Mouse (Mus musculus) neural tube, embryonic 14.5 days (tissue): Measurements from ENCODE around the gene Usp19. TPM values are rescaled to one million over a fixed set of nuclear protein-coding genes. Genes with fewer than 3 reads are reported as not detected.
A peak's percentile ranks its signal among the peaks of the same experiment; 100 is the strongest.

ENCODE experiments used
- ATAC-seq: fragments of 200-750 bp; cut with Nextera tagmentation; 2 replicates; pipeline ENCODE4 v1.8.0; 2017; ENCODE audit warnings: low read depth, mild to moderate bottlenecking, moderate TSS enrichment, moderate library complexity
- H3K27ac ChIP-seq: fragments of 300-500 bp; sonication (generic); 2 replicates; pipeline ENCODE4 v1.5.1; 2014; ENCODE audit warnings: low read depth, mild to moderate bottlenecking, control low read depth, low read length, moderate library complexity, mixed read lengths
- H3K27me3 ChIP-seq: fragments of 300-500 bp; sonication (generic); 2 replicates; pipeline ENCODE4 v1.6.1; 2014; ENCODE audit warnings: low read length; ENCODE audit not compliant: control insufficient read depth, insufficient read depth
- H3K36me3 ChIP-seq: fragments of 300-500 bp; sonication (generic); 2 replicates; pipeline ENCODE4 v1.6.1; 2014; ENCODE audit warnings: low read length, mixed read lengths; ENCODE audit not compliant: control insufficient read depth, insufficient read depth
- H3K4me1 ChIP-seq: fragments of 300-500 bp; sonication (generic); 2 replicates; pipeline ENCODE4 v1.6.1; 2014; ENCODE audit warnings: low read length; ENCODE audit not compliant: control insufficient read depth, insufficient read depth
- H3K4me2 ChIP-seq: fragments of 300-500 bp; sonication (generic); 2 replicates; pipeline ENCODE4 v1.6.1; 2014; ENCODE audit warnings: mild to moderate bottlenecking, low read depth, low read length, control low read depth
- H3K4me3 ChIP-seq: fragments of 300-500 bp; sonication (generic); 2 replicates; pipeline ENCODE4 v1.5.1; 2014; ENCODE audit warnings: low read depth, low read length, control low read depth, mixed read lengths
- H3K9ac ChIP-seq: fragments of 300-500 bp; sonication (generic); replicated peaks from 2 replicates; pipeline ENCODE4 v1.6.1; 2014; ENCODE audit warnings: low read depth, mild to moderate bottlenecking, control low read depth, low read length, mixed read lengths
- H3K9me3 ChIP-seq: fragments of 300-500 bp; sonication (generic); 2 replicates; pipeline ENCODE4 v1.6.1; 2016; ENCODE audit warnings: low read length; ENCODE audit not compliant: control insufficient read depth
- WGBS: fragments of 180-500 bp; shearing (Covaris S2); extraction: QIAGEN DNeasy Blood & Tissue Kit; methylation state at CpG from one replicate; pipeline ENCODE4 v1.1.7; 2014; 5-methylcytosine and 5-hydroxymethylcytosine counted together
- polyA plus RNA-seq: library from polyadenylated mRNA; unstranded; fragments of >200 nt; fragmentation: Nextera tagmentation; extraction: Ambion mirVana; gene quantifications from 2 replicates; pipeline ENCODE4 v1.2.1, GENCODE M21; 2014

Gene Usp19
- polyA plus RNA-seq, 1 experiment from 2014 or later: 66.1 TPM

DNA sequence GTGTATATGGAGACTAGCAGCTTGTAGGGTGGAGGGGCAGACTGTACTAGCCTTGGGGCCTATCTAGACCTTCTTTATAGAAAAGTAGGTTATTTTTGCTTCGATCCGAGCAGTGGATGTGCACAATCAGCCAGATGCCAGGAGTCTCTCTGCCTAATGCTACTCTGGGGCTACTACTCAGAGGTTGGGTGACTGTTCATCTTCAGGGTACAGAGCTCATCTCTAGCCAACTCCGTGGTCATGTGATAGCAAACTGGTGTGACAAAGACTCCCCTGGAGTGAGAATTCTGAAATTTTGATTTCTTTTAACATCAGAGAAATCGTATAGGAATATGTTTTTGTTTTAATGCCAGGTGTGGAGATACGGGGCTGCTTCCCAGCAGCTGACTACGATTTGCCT lies 37.5 kb upstream of the Usp19 start:
- H3K4me3 ChIP-seq: peak overlapping the region; percentile 63
- WGBS: 46% methylated on average over 6 of the region's 6 CpGs
- H3K36me3 ChIP-seq: peaks cover 4% of the 10 kb centered on the region; the same call in 1 of the 2 replicates
- H3K4me1 ChIP-seq: peaks cover 35% of the 10 kb centered on the region
- ATAC-seq: no peak; the same call in 1 of the 2 replicates
- H3K9ac ChIP-seq: peak overlapping the region; percentile 78
- H3K4me2 ChIP-seq: peak overlapping the region; percentile 74
- peak overlapping the region; percentile 75 for H3K27ac ChIP-seq
- no peaks in the 10 kb centered on the region for H3K27me3 ChIP-seq
- H3K9me3 ChIP-seq: no peaks in the 10 kb centered on the region

- no peaks in the 10 kb centered on the region for H3K27me3 ChIP-seq
- H3K4me3 ChIP-seq: no peak overlapping the region
- no peaks in the 10 kb centered on the region for H3K9me3 ChIP-seq
- WGBS: 87% methylated on average over 4 of the region's 4 CpGs
- H3K4me2 ChIP-seq: peak overlapping the region; percentile 74; the same call in 1 of the 2 replicates
- H3K4me1 ChIP-seq: peaks cover 35% of the 10 kb centered on the region
- no peaks in the 10 kb centered on the region for H3K36me3 ChIP-seq
- ATAC-seq: no peak
- H3K27ac ChIP-seq: peak overlapping the region; percentile 75; the same call in 1 of the 2 replicates
- H3K9ac ChIP-seq: no peak overlapping the region; the same call in 1 of the 2 replicates
Observed at GRCm38 (mm10) chr9:108453458-108453857, 36.9 kb upstream of the Usp19 start.

GRCm38 (mm10) chr9:108454429-108454828 lies 36.0 kb upstream of the Usp19 start:
- no peak overlapping the region for H3K9ac ChIP-seq
- 87% methylated on average over 6 of the region's 6 CpGs for WGBS

DNA sequence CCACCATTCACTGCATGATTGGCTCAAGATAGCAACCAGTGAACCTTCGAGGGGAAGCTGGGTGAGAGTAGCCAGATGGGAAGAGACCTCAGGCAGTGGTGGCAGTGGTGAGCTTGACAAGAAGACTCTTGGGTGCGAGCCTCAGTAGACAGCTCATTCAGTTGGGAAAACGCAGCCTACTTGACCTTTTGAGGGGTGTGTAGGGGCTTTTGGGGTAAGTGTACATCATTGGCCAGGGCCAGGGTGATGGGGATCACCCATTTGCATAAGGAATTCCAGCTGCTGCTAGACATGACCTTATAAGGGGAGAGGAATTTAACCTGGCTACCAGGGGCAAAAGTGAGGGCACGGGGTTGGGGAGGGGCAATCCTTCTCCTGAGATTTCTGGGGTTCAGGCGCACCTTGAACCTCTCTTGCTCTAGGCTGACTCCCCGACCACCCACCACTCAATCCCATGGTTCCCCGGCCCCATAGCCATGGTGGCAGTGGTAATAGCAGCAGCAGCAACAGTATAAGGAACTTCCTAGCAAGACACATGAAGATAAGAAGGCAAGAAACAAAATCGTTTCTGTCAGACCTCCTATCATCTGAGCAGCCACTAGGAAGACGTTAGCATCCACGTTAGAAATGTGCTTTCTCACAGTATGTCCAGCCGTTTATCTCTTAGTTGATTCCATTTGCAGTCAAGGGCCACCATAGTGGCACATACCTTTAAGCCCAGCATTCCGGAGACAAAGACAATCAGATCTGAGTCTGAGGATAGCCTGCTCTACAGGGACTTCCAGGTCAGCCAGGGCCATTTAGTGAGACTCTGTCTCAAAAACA lies 34.4 kb upstream of the Usp19 start:
- no peak for ATAC-seq
- no peaks in the 10 kb centered on the region for H3K27me3 ChIP-seq
- no peaks in the 10 kb centered on the region for H3K36me3 ChIP-seq
- no peak overlapping the region for H3K4me3 ChIP-seq
- no peak overlapping the region for H3K9ac ChIP-seq
- peaks cover 14% of the 10 kb centered on the region for H3K4me1 ChIP-seq
- no peak overlapping the region for H3K27ac ChIP-seq
- H3K4me2 ChIP-seq: no peak overlapping the region
- no peaks in the 10 kb centered on the region for H3K9me3 ChIP-seq
- 83% methylated on average over 12 of the region's 12 CpGs for WGBS

More at GRCm38 (mm10) chr9:108454429-108454828, 36.0 kb upstream of the Usp19 start:
- no peak overlapping the region for H3K4me2 ChIP-seq
- H3K27ac ChIP-seq: no peak overlapping the region
- no peaks in the 10 kb centered on the region for H3K36me3 ChIP-seq
- H3K4me1 ChIP-seq: peaks cover 30% of the 10 kb centered on the region
- ATAC-seq: no peak
- no peak overlapping the region for H3K4me3 ChIP-seq
- H3K27me3 ChIP-seq: no peaks in the 10 kb centered on the region
- H3K9me3 ChIP-seq: no peaks in the 10 kb centered on the region

DNA sequence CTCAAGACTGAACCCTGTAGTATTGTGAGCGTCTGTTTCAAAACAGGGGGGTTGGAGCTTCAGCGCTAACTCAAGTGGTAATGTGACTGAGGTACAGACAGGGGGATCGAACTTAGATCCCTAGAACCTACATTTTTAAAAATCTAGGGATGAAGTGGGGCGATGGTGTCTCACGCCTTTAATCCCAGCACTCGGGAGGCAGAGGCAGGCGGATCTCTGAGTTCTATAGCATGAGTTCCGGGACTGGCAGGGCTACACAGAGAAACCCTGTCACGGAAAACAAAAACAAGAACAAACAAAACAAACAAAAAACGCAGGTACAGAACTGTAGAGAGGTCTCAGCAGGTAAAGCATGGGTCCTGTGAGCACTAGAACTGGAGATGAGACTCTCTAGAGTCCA lies 33.4 kb upstream of the Usp19 start:
- no peak overlapping the region for H3K27ac ChIP-seq
- H3K4me1 ChIP-seq: peaks cover 16% of the 10 kb centered on the region
- no peak overlapping the region for H3K4me3 ChIP-seq
- H3K9me3 ChIP-seq: no peaks in the 10 kb centered on the region
- no peak overlapping the region for H3K4me2 ChIP-seq
- H3K27me3 ChIP-seq: no peaks in the 10 kb centered on the region
- no peaks in the 10 kb centered on the region for H3K36me3 ChIP-seq
- H3K9ac ChIP-seq: no peak overlapping the region
- 85% methylated on average over 10 of the region's 10 CpGs for WGBS
- ATAC-seq: no peak

DNA sequence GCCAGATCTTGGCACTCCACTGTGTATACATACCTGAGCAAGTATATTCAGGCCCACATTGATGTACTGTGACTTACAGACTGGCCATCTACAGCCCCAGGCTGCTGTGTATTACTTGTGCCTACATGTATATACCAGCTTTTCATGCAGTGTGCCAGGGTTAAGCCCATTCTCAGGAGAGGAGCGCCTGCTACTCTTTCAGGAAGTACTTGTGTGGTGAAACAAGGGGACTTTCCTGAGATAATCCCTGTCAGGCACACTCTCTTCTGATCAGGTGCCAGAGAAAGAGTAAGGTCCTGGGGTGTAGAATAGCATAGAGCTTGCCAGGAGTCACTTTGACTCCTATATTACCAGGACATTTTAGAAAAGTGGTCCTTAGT lies 30.5 kb upstream of the Usp19 start:
- Histone ChIP-seq H3K27me3 (no peaks in the 10 kb centered on the region), H3K4me3 (peak overlapping the region; percentile 69), H3K27ac (peak overlapping the region; percentile 73), H3K4me2 (peak overlapping the region; percentile 68), H3K36me3 (peaks cover 10% of the 10 kb centered on the region), H3K9me3 (no peaks in the 10 kb centered on the region), H3K9ac (0 out of 2 replicates have a peak overlapping the region, but pooled peaks have one; percentile 72), H3K4me1 (peaks cover 10% of the 10 kb centered on the region)
- 95% methylated on average over 1 of the region's 1 CpGs for WGBS
- ATAC-seq: 0 out of 2 replicates have a peak, but pooled peaks have one; percentile 5

DNA sequence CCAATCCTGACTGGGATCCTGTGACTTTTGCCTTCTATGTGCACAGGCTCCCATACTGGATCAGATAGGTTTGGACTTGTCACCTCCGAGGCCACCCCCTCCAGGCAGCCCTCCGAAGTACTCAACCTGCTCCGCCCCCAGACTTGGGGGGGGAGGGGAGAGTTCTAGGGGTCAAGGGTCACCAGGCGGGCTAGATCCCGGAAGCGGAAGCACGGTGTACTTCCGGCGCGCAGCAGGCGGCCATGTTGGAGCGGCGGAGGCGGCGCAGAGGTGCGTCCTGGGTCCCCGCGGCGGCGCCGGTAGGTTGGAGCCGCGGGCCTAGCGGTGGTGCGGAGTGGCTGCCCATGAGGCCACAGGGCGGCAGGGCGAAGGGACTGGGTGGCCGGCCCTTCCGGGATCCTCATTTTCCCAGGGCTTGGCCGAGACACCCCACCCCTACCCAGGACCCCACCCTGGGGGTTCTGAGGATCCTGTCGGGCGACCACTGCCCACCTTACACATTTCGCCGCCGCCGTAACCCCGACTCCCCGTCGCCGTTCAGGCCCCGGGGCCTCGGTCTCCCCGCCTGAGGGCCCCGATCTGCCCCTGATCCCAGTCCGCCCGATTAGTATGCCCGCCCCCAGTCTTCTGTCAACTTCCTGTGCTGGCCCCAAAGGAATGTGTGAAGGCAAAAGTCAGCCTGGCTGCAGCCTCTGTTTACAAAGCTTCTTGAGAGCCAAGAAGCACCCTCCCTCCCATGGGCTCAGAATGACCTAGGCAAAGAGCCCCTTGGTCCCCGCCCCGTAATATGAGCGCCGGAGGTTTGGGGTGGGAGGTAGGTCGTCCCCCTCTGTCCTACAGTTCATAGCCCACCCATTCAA lies 29.9 kb upstream of the Usp19 start, which contains the start of gene Ccdc71:
Ccdc71 (plus strand) TSS at position 209 of the 860 bp plus-strand sequence.
- Histone ChIP-seq H3K27ac (peak within 1 kb of the TSS; percentile 73), H3K27me3 (no peaks in the 10 kb centered on the region), H3K4me2 (peak within 1 kb of the TSS; percentile 68), H3K4me1 (peaks cover 10% of the 10 kb centered on the region), H3K9ac (peak within 1 kb of the TSS; percentile 72), H3K4me3 (peak within 1 kb of the TSS; percentile 69), H3K36me3 (peaks cover 10% of the 10 kb centered on the region), H3K9me3 (no peaks in the 10 kb centered on the region)
- ATAC-seq: peak; percentile 81
- WGBS: under 1% methylated on average over 42 of the region's 52 CpGs

DNA sequence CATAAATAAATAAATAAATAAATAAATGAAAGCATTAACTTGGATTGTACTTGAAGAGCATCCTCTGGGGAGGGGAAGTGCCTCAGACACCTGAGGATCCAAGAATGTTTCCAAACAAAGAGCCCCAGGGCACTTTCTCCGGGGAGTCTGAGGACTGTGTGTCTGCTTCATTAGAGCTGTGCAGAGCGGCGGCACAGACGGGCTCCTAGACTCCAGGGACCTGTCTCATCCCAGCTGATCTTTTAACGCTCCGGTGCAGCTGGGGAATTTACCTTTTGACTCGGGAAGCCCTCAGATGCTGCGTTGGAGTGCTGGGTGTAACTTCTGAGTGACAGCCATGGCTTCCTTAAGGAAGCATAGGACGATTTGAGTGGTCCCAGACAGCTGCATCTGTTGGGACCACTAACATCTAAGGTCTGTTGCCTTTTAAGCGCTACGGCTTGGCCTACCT lies 29.2 kb upstream of the Usp19 start, which contains the start of gene Klhdc8b:
Klhdc8b (minus strand) TSS at position 401 of the 451 bp plus-strand sequence.
- Histone ChIP-seq H3K4me3 (peak within 1 kb of the TSS; percentile 69), H3K27ac (peak within 1 kb of the TSS; percentile 73), H3K4me1 (peaks cover 10% of the 10 kb centered on the region), H3K4me2 (peak within 1 kb of the TSS; percentile 68), H3K9ac (peak within 1 kb of the TSS; percentile 72), H3K9me3 (no peaks in the 10 kb centered on the region), H3K27me3 (no peaks in the 10 kb centered on the region), H3K36me3 (peaks cover 10% of the 10 kb centered on the region)
- 28% methylated on average over 11 of the region's 11 CpGs for WGBS
- peak; percentile 32; the same call in 1 of the 2 replicates for ATAC-seq
